Mouse (Mus musculus): Measurements from ENCODE around the gene Lamb1.

Gene Lamb1

GRCm38 (mm10) chr12:31302766-31303511, 37.9 kb downstream of the Lamb1 start:
- Histone ChIP-seq H3K9me3 (ENCODE audit: low read length) (no peaks in the 10 kb centered on the region), H3K36me3 (ENCODE audit: insufficient read depth, low read length) (peaks cover 95% of the 10 kb centered on the region), H3K4me3 (replicated peaks; ENCODE audit: low read length) (no peak overlapping the region), H3K4me1 (replicated peaks; ENCODE audit: low read depth, low read length) (peaks cover 4% of the 10 kb centered on the region; the same call in 1 of the 2 replicates), H3K27me3 (ENCODE audit: insufficient read depth, low read length) (no peaks in the 10 kb centered on the region)
- TF ChIP-seq POU5F1 (IDR thresholded peaks at IDR 0.05; ENCODE audit: borderline replicate concordance, low read length): no peak
- no peak for TF ChIP-seq CTCF (conservative IDR thresholded peaks at IDR 0.05; ENCODE audit: low read length)
- no peak for TF ChIP-seq NANOG (IDR thresholded peaks at IDR 0.05; ENCODE audit: borderline replicate concordance, low read length)

- no peak for TF ChIP-seq NANOG (IDR thresholded peaks at IDR 0.05; ENCODE audit: borderline replicate concordance, low read length)
- no peak for TF ChIP-seq POU5F1 (IDR thresholded peaks at IDR 0.05; ENCODE audit: borderline replicate concordance, low read length)
- no peak for TF ChIP-seq CTCF (conservative IDR thresholded peaks at IDR 0.05; ENCODE audit: low read length)
- peaks cover 4% of the 10 kb centered on the region; the same call in 1 of the 2 replicates for H3K4me1 ChIP-seq (replicated peaks; ENCODE audit: low read depth, low read length)
- no peaks in the 10 kb centered on the region for H3K9me3 ChIP-seq (ENCODE audit: low read length)
- H3K4me3 ChIP-seq (replicated peaks; ENCODE audit: low read length): no peak overlapping the region
- peaks cover 95% of the 10 kb centered on the region for H3K36me3 ChIP-seq (ENCODE audit: insufficient read depth, low read length)
- no peaks in the 10 kb centered on the region for H3K27me3 ChIP-seq (ENCODE audit: insufficient read depth, low read length)
These were observed 41.1 kb downstream of the Lamb1 start for GRCm38 (mm10) chr12:31306075-31306675.

GRCm38 (mm10) chr12:31307011-31307410, 42.0 kb downstream of the Lamb1 start:
- peaks cover 4% of the 10 kb centered on the region; the same call in 1 of the 2 replicates for H3K4me1 ChIP-seq (replicated peaks; ENCODE audit: low read depth, low read length)
- peaks cover 95% of the 10 kb centered on the region for H3K36me3 ChIP-seq (ENCODE audit: insufficient read depth, low read length)
- TF ChIP-seq POU5F1 (IDR thresholded peaks at IDR 0.05; ENCODE audit: borderline replicate concordance, low read length) (no peak), CTCF (conservative IDR thresholded peaks at IDR 0.05; ENCODE audit: low read length) (no peak), NANOG (IDR thresholded peaks at IDR 0.05; ENCODE audit: borderline replicate concordance, low read length) (no peak)
- H3K9me3 ChIP-seq (ENCODE audit: low read length): no peaks in the 10 kb centered on the region
- H3K4me3 ChIP-seq (replicated peaks; ENCODE audit: low read length): no peak overlapping the region
- no peaks in the 10 kb centered on the region for H3K27me3 ChIP-seq (ENCODE audit: insufficient read depth, low read length)

- H3K9me3 ChIP-seq (ENCODE audit: low read length): no peaks in the 10 kb centered on the region
- peaks cover 95% of the 10 kb centered on the region for H3K36me3 ChIP-seq (ENCODE audit: insufficient read depth, low read length)
- H3K4me3 ChIP-seq (replicated peaks; ENCODE audit: low read length): no peak overlapping the region
- peaks cover 4% of the 10 kb centered on the region; the same call in 1 of the 2 replicates for H3K4me1 ChIP-seq (replicated peaks; ENCODE audit: low read depth, low read length)
- no peak for TF ChIP-seq NANOG (IDR thresholded peaks at IDR 0.05; ENCODE audit: borderline replicate concordance, low read length)
- TF ChIP-seq CTCF (conservative IDR thresholded peaks at IDR 0.05; ENCODE audit: low read length): no peak
- TF ChIP-seq POU5F1 (IDR thresholded peaks at IDR 0.05; ENCODE audit: borderline replicate concordance, low read length): no peak
- no peaks in the 10 kb centered on the region for H3K27me3 ChIP-seq (ENCODE audit: insufficient read depth, low read length)
These were observed 42.7 kb downstream of the Lamb1 start for GRCm38 (mm10) chr12:31307756-31308155.

GRCm38 (mm10) chr12:31310687-31311086, 45.7 kb downstream of the Lamb1 start:
- H3K4me1 ChIP-seq (replicated peaks; ENCODE audit: low read depth, low read length): peaks cover 4% of the 10 kb centered on the region; the same call in 1 of the 2 replicates
- H3K4me3 ChIP-seq (replicated peaks; ENCODE audit: low read length): no peak overlapping the region
- no peaks in the 10 kb centered on the region for H3K9me3 ChIP-seq (ENCODE audit: low read length)
- TF ChIP-seq CTCF (conservative IDR thresholded peaks at IDR 0.05; ENCODE audit: low read length) (no peak), POU5F1 (IDR thresholded peaks at IDR 0.05; ENCODE audit: borderline replicate concordance, low read length) (no peak), NANOG (IDR thresholded peaks at IDR 0.05; ENCODE audit: borderline replicate concordance, low read length) (no peak)
- H3K27me3 ChIP-seq (ENCODE audit: insufficient read depth, low read length): no peaks in the 10 kb centered on the region
- H3K36me3 ChIP-seq (ENCODE audit: insufficient read depth, low read length): peaks cover 96% of the 10 kb centered on the region

- no peak overlapping the region for H3K4me3 ChIP-seq (replicated peaks; ENCODE audit: low read length)
- peaks cover 4% of the 10 kb centered on the region; the same call in 1 of the 2 replicates for H3K4me1 ChIP-seq (replicated peaks; ENCODE audit: low read depth, low read length)
- no peaks in the 10 kb centered on the region for H3K9me3 ChIP-seq (ENCODE audit: low read length)
- peaks cover 96% of the 10 kb centered on the region for H3K36me3 ChIP-seq (ENCODE audit: insufficient read depth, low read length)
- H3K27me3 ChIP-seq (ENCODE audit: insufficient read depth, low read length): no peaks in the 10 kb centered on the region
- TF ChIP-seq POU5F1 (IDR thresholded peaks at IDR 0.05; ENCODE audit: borderline replicate concordance, low read length) (no peak), NANOG (IDR thresholded peaks at IDR 0.05; ENCODE audit: borderline replicate concordance, low read length) (no peak), CTCF (conservative IDR thresholded peaks at IDR 0.05; ENCODE audit: low read length) (no peak)
These were observed 46.7 kb downstream of the Lamb1 start for GRCm38 (mm10) chr12:31311671-31312265.

GRCm38 (mm10) chr12:31312281-31312680, 47.2 kb downstream of the Lamb1 start:
- Histone ChIP-seq H3K4me1 (replicated peaks; ENCODE audit: low read depth, low read length) (no peaks in the 10 kb centered on the region), H3K36me3 (ENCODE audit: insufficient read depth, low read length) (peaks cover 96% of the 10 kb centered on the region), H3K27me3 (ENCODE audit: insufficient read depth, low read length) (no peaks in the 10 kb centered on the region), H3K9me3 (ENCODE audit: low read length) (no peaks in the 10 kb centered on the region), H3K4me3 (replicated peaks; ENCODE audit: low read length) (no peak overlapping the region)
- no peak for TF ChIP-seq NANOG (IDR thresholded peaks at IDR 0.05; ENCODE audit: borderline replicate concordance, low read length)
- no peak for TF ChIP-seq CTCF (conservative IDR thresholded peaks at IDR 0.05; ENCODE audit: low read length)
- TF ChIP-seq POU5F1 (IDR thresholded peaks at IDR 0.05; ENCODE audit: borderline replicate concordance, low read length): no peak

GRCm38 (mm10) chr12:31313136-31313535, 48.1 kb downstream of the Lamb1 start:
- peaks cover 98% of the 10 kb centered on the region for H3K36me3 ChIP-seq (ENCODE audit: insufficient read depth, low read length)
- H3K4me3 ChIP-seq (replicated peaks; ENCODE audit: low read length): no peak overlapping the region
- no peaks in the 10 kb centered on the region for H3K4me1 ChIP-seq (replicated peaks; ENCODE audit: low read depth, low read length)
- H3K27me3 ChIP-seq (ENCODE audit: insufficient read depth, low read length): no peaks in the 10 kb centered on the region
- TF ChIP-seq CTCF (conservative IDR thresholded peaks at IDR 0.05; ENCODE audit: low read length): no peak
- no peak for TF ChIP-seq POU5F1 (IDR thresholded peaks at IDR 0.05; ENCODE audit: borderline replicate concordance, low read length)
- TF ChIP-seq NANOG (IDR thresholded peaks at IDR 0.05; ENCODE audit: borderline replicate concordance, low read length): no peak
- H3K9me3 ChIP-seq (ENCODE audit: low read length): no peaks in the 10 kb centered on the region

All from E14TG2a.4 (cell line).